Mouse (Mus musculus) C2C12 (cell line): ENCODE data around the gene Mier1. TPM values are rescaled to one million over a fixed set of nuclear protein-coding genes. Genes with fewer than 3 reads are reported as not detected.

Experiments used
- H3K27me3 ChIP-seq: one replicate; pipeline ENCODE4 v1.6.1; 2011; ENCODE audit not compliant: control insufficient read depth, insufficient read depth, insufficient read length
- H3K36me3 ChIP-seq: one replicate; pipeline ENCODE4 v1.6.1; 2011; ENCODE audit not compliant: control insufficient read depth, insufficient read depth
- H3K4me3 ChIP-seq: one replicate; pipeline ENCODE4 v1.5.1; 2011; ENCODE audit warnings: mild to moderate bottlenecking, control low read depth; ENCODE audit not compliant: poor library complexity, insufficient read depth, severe bottlenecking
- H3K79me2 ChIP-seq: one replicate; pipeline ENCODE4 v1.6.1; 2011; ENCODE audit not compliant: control insufficient read depth, insufficient read depth
- H3K79me3 ChIP-seq: one replicate; pipeline ENCODE4 v1.6.1; 2011; ENCODE audit warnings: low read depth, control low read depth
- H3ac ChIP-seq: one replicate; pipeline ENCODE3; 2011; ENCODE audit warnings: low read depth; ENCODE audit not compliant: control insufficient read depth, insufficient read length
- CEBPB ChIP-seq: IDR thresholded peaks from one replicate; pipeline ENCODE4 v1.6.1; 2011; ENCODE audit warnings: low read depth, mild to moderate bottlenecking, control low read depth, moderate library complexity
- CTCF ChIP-seq: IDR thresholded peaks from one replicate; pipeline ENCODE4 v1.5.1; 2011; ENCODE audit not compliant: control insufficient read depth, insufficient read depth, insufficient read length
- FOSL1 ChIP-seq: IDR thresholded peaks from one replicate; pipeline ENCODE4 v1.8.0; 2011; ENCODE audit warnings: mild to moderate bottlenecking, low read length; ENCODE audit not compliant: poor library complexity, insufficient read depth, severe bottlenecking
- MAX ChIP-seq: IDR thresholded peaks from one replicate; pipeline ENCODE4 v1.6.1; 2011; ENCODE audit warnings: mild to moderate bottlenecking, control low read depth
- MYOD1 ChIP-seq: IDR thresholded peaks from one replicate; pipeline ENCODE4 v1.6.1; 2011; ENCODE audit warnings: low read depth; ENCODE audit not compliant: control insufficient read depth, insufficient read length
- MYOG ChIP-seq: IDR thresholded peaks from one replicate; pipeline ENCODE4 v1.6.1; 2011; ENCODE audit not compliant: control insufficient read depth, insufficient read length; ENCODE audit errors: extremely low read depth
- USF1 ChIP-seq: IDR thresholded peaks from one replicate; pipeline ENCODE4 v1.6.1; 2011; ENCODE audit warnings: low read depth, mild to moderate bottlenecking, control low read depth, moderate library complexity
- long read RNA-seq, 2 experiments: library from polyadenylated mRNA; unstranded; transcript quantifications; one replicate each; pipeline ENCODE4 v2.0.0; 2019 to 2020
- polyA plus RNA-seq: library from polyadenylated mRNA; unstranded; fragments of >200 nt; fragmentation: generic; extraction: Trizol; gene quantifications from one replicate; pipeline ENCODE4 v1.2.1, GENCODE M21; 2012; ENCODE audit warnings: missing spikeins

Gene Mier1
- 7.4 TPM for polyA plus RNA-seq
- long read RNA-seq, experiment 1, partial matches to known transcripts = 8 of 18 reads
- long read RNA-seq, experiment 1, other reads (novel, unspliced or antisense) = 9 of 18 reads
- long read RNA-seq, experiment 2, full-length matches to known transcripts = 23 of 40 reads
- long read RNA-seq, experiment 2, partial matches to known transcripts = 4 of 40 reads
- long read RNA-seq, experiment 2, other reads (novel, unspliced or antisense) = 13 of 40 reads

DNA sequence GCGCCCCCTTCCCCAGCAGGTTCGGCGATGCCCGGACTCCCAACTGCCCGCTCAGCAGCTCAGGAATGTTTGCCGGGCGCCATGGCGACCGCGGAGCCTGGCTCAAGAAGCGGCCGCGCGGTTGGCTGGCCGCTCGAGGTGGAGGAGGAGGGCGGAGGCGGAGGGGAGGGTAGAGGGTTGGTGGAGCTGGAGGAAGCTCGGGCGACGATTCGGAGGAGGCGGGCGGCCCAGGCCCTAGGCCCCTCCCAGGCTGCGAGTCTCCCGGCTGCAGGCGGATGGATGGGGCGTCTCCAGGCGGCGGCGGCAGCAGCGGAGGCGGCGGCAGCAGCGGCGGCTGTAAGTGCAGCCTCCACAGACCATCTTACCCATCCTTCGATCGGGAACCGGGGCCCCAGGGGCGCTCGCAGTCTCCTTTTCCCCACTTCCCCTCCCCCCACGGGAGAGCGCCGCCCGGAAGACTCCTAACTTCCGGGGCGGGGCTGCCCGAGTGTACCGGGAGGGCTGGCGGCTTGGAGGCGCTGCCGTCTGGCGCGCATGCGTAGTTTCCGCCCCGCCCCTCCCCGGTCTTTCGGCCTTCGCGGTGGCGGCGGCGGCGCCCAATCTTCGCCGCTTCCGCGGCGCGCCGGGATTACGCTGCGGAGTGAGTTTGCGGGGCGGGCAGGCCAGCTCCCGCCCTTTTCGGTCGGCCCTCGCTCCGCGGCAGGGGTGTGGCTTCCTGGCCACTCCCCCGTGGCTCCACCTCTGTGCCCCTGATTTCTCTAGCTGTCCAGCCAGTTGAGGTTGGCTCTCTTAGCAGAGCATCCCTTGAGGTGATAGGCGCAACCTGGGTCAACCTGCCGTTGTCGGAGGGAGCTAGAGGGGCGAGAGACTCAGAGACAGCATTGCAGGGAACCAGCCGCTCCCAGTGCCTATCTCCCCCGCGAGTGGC, at the start of gene Mier1, which contains the start of gene Wdr78:
TSS of gene Mier1 (plus strand) at position 207 of the 928 bp plus-strand sequence.
TSS of gene Wdr78 (minus strand) at position 372 of the 928 bp plus-strand sequence.
- H3K79me2 ChIP-seq = peaks cover 49% of the 10 kb centered on the region

DNA sequence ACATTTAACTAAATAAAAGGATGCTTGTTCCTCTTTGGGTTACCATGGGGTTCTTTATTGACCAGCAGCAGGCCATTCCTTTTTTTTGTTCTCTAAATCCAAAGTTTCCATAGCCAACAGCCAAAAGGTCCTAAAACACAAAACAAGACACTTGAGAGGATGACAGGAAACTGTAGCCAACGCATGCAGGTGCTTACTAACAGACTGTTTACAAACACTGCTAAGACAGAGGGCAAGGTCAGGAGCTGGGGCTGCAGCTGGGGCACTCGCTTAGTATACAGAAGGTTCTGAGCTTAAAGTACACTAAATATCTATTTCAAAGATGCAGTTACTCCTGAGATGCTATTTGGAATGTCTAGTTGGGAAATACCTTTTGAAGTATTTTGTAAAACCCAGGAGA, 49.8 kb upstream of the Mier1 start:
- Histone ChIP-seq H3K27me3 (no peaks in the 10 kb centered on the region), H3K79me2 (no peaks in the 10 kb centered on the region), H3K36me3 (no peaks in the 10 kb centered on the region), H3K79me3 (no peaks in the 10 kb centered on the region), H3K4me3 (no peak overlapping the region), H3ac (no peak overlapping the region)
- no peak for TF ChIP-seq FOSL1
- no peak for TF ChIP-seq USF1
- TF ChIP-seq MYOG = no peak
- no peak for TF ChIP-seq MAX
- no peak for TF ChIP-seq MYOD1
- TF ChIP-seq CTCF = no peak

More for the DNA sequence above, at the start of gene Mier1, which contains the start of gene Wdr78:
- H3ac ChIP-seq = peak within 1 kb of the TSS; percentile 90
- H3K4me3 ChIP-seq = peak within 1 kb of the TSS; percentile 84
- H3K36me3 ChIP-seq = no peaks in the 10 kb centered on the region
- TF ChIP-seq MYOG (no peak), CEBPB (no peak), USF1 (no peak), MYOD1 (no peak), MAX (no peak), CTCF (no peak)
- no peaks in the 10 kb centered on the region for H3K27me3 ChIP-seq
- peaks cover 14% of the 10 kb centered on the region for H3K79me3 ChIP-seq

DNA sequence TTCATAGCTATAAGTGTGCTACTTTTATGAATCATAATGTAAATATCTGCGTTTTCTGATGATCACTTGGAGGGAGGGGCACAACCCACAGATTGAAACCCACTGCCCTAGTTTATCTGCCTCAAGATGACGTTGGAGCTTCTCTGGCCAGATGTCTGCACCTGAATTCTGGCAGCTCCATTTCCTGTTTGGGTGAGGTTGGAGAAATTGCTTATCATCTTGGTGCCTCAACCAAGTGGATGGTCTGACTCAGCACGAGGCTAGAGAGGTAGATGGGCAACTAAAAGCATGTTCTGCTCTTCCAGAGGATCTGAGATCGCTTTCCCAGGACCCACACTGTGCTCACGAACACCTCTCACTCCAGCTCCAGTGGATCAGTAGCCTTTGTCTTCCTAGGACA, 49.2 kb upstream of the Mier1 start:
- Histone ChIP-seq H3K4me3 (no peak overlapping the region), H3K27me3 (no peaks in the 10 kb centered on the region), H3K79me3 (no peaks in the 10 kb centered on the region), H3K36me3 (no peaks in the 10 kb centered on the region), H3K79me2 (no peaks in the 10 kb centered on the region), H3ac (no peak overlapping the region)
- TF ChIP-seq FOSL1 = no peak
- no peak for TF ChIP-seq MYOG
- TF ChIP-seq CEBPB = no peak
- TF ChIP-seq CTCF = no peak
- no peak for TF ChIP-seq MAX
- TF ChIP-seq USF1 = no peak
- no peak for TF ChIP-seq MYOD1

DNA sequence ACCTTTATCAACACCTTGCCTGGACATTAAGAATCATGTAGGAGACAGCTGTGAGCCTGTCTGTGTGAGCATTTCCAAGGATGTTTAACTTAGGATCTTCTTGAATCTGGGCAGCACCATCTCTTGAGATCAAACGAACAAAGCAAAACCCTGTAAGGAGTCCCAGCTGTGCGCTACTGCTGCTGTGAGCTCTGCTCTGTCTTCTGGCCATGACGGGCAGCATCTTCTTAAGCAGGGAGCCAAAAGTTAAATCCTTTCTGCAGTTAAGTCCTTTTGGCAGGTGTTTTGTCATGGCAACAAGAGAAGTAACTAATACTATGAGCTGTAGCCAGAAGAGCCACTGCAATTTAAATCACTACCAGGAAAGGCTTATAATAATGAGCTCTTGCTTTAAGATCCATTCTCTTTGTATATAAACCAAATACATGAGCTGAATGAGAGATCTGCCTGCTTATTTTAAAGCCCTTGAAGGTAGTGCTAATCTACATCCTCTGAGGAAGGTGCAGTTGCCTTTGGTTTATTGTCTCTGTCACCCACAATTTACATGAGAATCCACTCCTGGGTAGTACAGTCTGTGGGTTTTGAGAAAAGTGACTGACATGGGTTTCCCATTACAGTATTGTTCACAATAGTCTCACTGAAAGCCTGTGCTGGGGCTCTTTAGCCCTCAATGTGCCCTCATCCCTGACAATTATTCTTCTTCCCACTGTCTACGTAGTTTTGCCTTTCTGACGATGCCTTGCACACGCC, 46.1 kb upstream of the Mier1 start:
- no peak overlapping the region for H3K4me3 ChIP-seq

DNA sequence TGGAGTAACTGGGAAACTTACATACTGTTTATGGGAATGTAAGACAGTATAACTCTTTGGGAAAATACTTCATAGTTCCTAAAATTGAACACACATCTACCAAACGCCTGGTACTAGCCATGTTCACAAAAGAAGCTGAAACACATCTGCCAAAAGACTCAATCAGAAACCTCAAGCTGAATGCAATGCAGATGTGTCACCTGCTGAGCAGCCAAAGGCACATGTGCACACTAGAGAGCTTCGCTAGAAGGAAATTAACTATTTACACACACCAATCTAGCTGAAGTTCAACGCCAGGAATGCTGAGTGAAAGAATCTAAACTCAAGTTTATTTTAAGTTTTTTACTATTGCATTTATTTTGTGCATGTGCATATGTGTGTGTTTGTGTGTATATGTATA, 43.6 kb upstream of the Mier1 start:
- H3K36me3 ChIP-seq = no peaks in the 10 kb centered on the region
- TF ChIP-seq CEBPB = no peak
- TF ChIP-seq USF1 = no peak
- no peak for TF ChIP-seq CTCF
- TF ChIP-seq MAX = no peak
- no peak for TF ChIP-seq FOSL1
- TF ChIP-seq MYOD1 = no peak
- no peak for TF ChIP-seq MYOG
- H3K79me3 ChIP-seq = no peaks in the 10 kb centered on the region
- H3K4me3 ChIP-seq = no peak overlapping the region
- H3K27me3 ChIP-seq = no peaks in the 10 kb centered on the region
- H3ac ChIP-seq = no peak overlapping the region
- no peaks in the 10 kb centered on the region for H3K79me2 ChIP-seq

More for the DNA sequence above, 46.1 kb upstream of the Mier1 start:
- H3K79me2 ChIP-seq = no peaks in the 10 kb centered on the region
- TF ChIP-seq MAX (no peak), FOSL1 (no peak), MYOD1 (no peak), MYOG (no peak), USF1 (no peak), CEBPB (no peak), CTCF (no peak)
- no peaks in the 10 kb centered on the region for H3K27me3 ChIP-seq
- H3K79me3 ChIP-seq = no peaks in the 10 kb centered on the region
- H3ac ChIP-seq = no peak overlapping the region
- H3K36me3 ChIP-seq = no peaks in the 10 kb centered on the region
